29 mouse cellular contexts compared by ENCODE assay signal in genomic region chr2:155784534-155784933, GRCm38 (mm10). TPM values are rescaled to one million over a fixed set of nuclear protein-coding genes. Genes with fewer than 3 reads are reported as not detected.
DNase-seq lines count a peak whose midpoint lies in the region; ATAC-seq and TF ChIP-seq lines count a peak whose summit lies in the region.
"Had no signal": no experiment of that assay in that cellular context is flagged by ENCODE, and none has a peak within 500 bp of the region (broad histone marks: within the 10 kb centered on the region; RNA-seq: fewer than 3 reads in every experiment).

No protein-coding gene starts in this region.

- H3K36me3 ChIP-seq in lung, postnatal 0 days (ENCODE audit: insufficient read depth, low read length) = no peaks in the 10 kb centered on the region
- H3K36me3 ChIP-seq: forebrain, embryonic 12.5 days; hindbrain, embryonic 10.5 days; kidney, embryonic 15.5 days; limb, embryonic 12.5 days; liver, embryonic 12.5 days; midbrain, embryonic 10.5 days; stomach, embryonic 15.5 days had no signal

- no peaks in the 10 kb centered on the region for H3K4me1 ChIP-seq in lung, postnatal 0 days (ENCODE audit: insufficient read depth, low read depth, low read length)
- H3K4me1 ChIP-seq: forebrain, embryonic 12.5 days; hindbrain, embryonic 10.5 days; kidney, embryonic 15.5 days; limb, embryonic 12.5 days; liver, embryonic 12.5 days; midbrain, embryonic 10.5 days; stomach, embryonic 15.5 days had no signal

- no peak for ATAC-seq in lung, postnatal 0 days
- ATAC-seq: hindbrain, postnatal 0 days; intestine, postnatal 0 days; liver, embryonic 12.5 days had no signal

- H3K4me2 ChIP-seq in lung, postnatal 0 days (replicated peaks; ENCODE audit: low read depth, low read length) = no peak overlapping the region
- H3K4me2 ChIP-seq: forebrain, embryonic 12.5 days; kidney, embryonic 15.5 days; limb, embryonic 12.5 days; liver, embryonic 12.5 days; stomach, embryonic 15.5 days had no signal

- H3K27ac ChIP-seq in lung, postnatal 0 days (ENCODE audit: low read length) = no peak overlapping the region
- H3K27ac ChIP-seq: forebrain, embryonic 12.5 days; hindbrain, embryonic 10.5 days; hindbrain, postnatal 0 days; kidney, embryonic 15.5 days; limb, embryonic 12.5 days; liver, embryonic 12.5 days; midbrain, embryonic 10.5 days; stomach, embryonic 15.5 days had no signal

- intact Hi-C loops in left cerebral cortex, postnatal 36 days (cut with DNase I) = no loop called here

- H3K9me3 ChIP-seq in lung, postnatal 0 days (ENCODE audit: low read length) = no peaks in the 10 kb centered on the region
- H3K9me3 ChIP-seq: forebrain, embryonic 12.5 days; hindbrain, embryonic 10.5 days; kidney, embryonic 15.5 days; limb, embryonic 12.5 days; liver, embryonic 12.5 days; midbrain, embryonic 10.5 days; stomach, embryonic 15.5 days had no signal

- H3K9ac ChIP-seq in lung, postnatal 0 days (replicated peaks; ENCODE audit: low read depth) = no peak overlapping the region
- H3K9ac ChIP-seq: forebrain, embryonic 12.5 days; kidney, embryonic 15.5 days; limb, embryonic 12.5 days; liver, embryonic 12.5 days; stomach, embryonic 15.5 days had no signal

- no peaks in the 10 kb centered on the region for H3K27me3 ChIP-seq in lung, postnatal 0 days (replicated peaks; ENCODE audit: insufficient read depth, low read length)
- H3K27me3 ChIP-seq: forebrain, embryonic 12.5 days had no signal

- DNase-seq in left cerebral cortex, adult 18-20 months (ENCODE audit: low spot score in 2 of 2) = peak; percentile 66 to 80
- no peak for DNase-seq in left cerebral cortex, adult 11 months (ENCODE audit: low spot score)
- peak; percentile 87 for DNase-seq in brain, adult 2 months (ENCODE audit: low read depth, low spot score)
- DNase-seq in cerebellum, adult 9-10 months = peak; percentile 74
- peak; percentile 58 to 70 for DNase-seq in left cerebral cortex, postnatal 36 days (ENCODE audit: low spot score in 2 of 2)
- no peak for DNase-seq in thymus, postnatal 10 days (ENCODE audit: low spot score in 2 of 2)
- no peak for DNase-seq in lung, postnatal 0 days (ENCODE audit: low spot score)
- DNase-seq: adrenal gland, adult 2 months; lung, adult 2 months; lung, postnatal 4 days; retina, postnatal 1 day; thymus, adult 2 months had no signal

- WGBS in lung, postnatal 0 days = 56% methylated on average over 6 of the region's 6 CpGs

- TF ChIP-seq CTCF in lung, postnatal 0 days (IDR thresholded peaks at IDR 0.05) = no peak

- no peak for TF ChIP-seq EP300 in lung, postnatal 0 days (IDR thresholded peaks at IDR 0.05)

- H3K4me3 ChIP-seq in lung, postnatal 0 days (ENCODE audit: low read depth, low read length) = no peak overlapping the region
- H3K4me3 ChIP-seq: forebrain, embryonic 12.5 days; hindbrain, embryonic 10.5 days; kidney, embryonic 15.5 days; limb, embryonic 12.5 days; liver, embryonic 12.5 days; midbrain, embryonic 10.5 days; stomach, embryonic 15.5 days had no signal

RNA-seq across cellular contexts. Expression of gene Mmp24, which starts 9.4 kb away (rescaled TPM):
- 10 to 100 TPM; 34.3 to 35.6 TPM for total RNA-seq in left cerebral cortex, adult 18-20 months (2021)
- 10 to 100 TPM; 33.8 to 38.0 TPM for total RNA-seq in left cerebral cortex, postnatal 36 days (2021)
- 0.05 and 0.11 TPM in 2 replicates for polyA plus RNA-seq in lung, postnatal 0 days (2015; fragmentation: Nextera tagmentation; extraction: Ambion mirVana)

RNA-seq across cellular contexts. Expression of gene Procr, which starts 33.6 kb away (rescaled TPM):
- 1 to 10 TPM; 1.6 to 2.0 TPM for total RNA-seq in left cerebral cortex, adult 18-20 months (2021)
- under 1 TPM; 0.82 to 0.86 TPM for total RNA-seq in left cerebral cortex, postnatal 36 days (2021)
- 9.1 and 9.7 TPM in 2 replicates for polyA plus RNA-seq in lung, postnatal 0 days (2015; fragmentation: Nextera tagmentation; extraction: Ambion mirVana)

RNA-seq across cellular contexts. Expression of gene BC029722, which starts 34.7 kb away (rescaled TPM):
- 10 to 100 TPM; 58.7 to 58.9 TPM for total RNA-seq in left cerebral cortex, adult 18-20 months (2021)
- total RNA-seq in left cerebral cortex, postnatal 36 days (2021) = 10 to 100 TPM; 54.9 to 65.9 TPM
- 31.4 and 32.9 TPM in 2 replicates for polyA plus RNA-seq in lung, postnatal 0 days (2015; fragmentation: Nextera tagmentation; extraction: Ambion mirVana)

RNA-seq across cellular contexts. Expression of gene Eif6, which starts 42.2 kb away (rescaled TPM):
- 10 to 100 TPM; 73.3 to 82.5 TPM for total RNA-seq in left cerebral cortex, adult 18-20 months (2021)
- 10 to 100 TPM; 66.1 to 80.5 TPM for total RNA-seq in left cerebral cortex, postnatal 36 days (2021)
- polyA plus RNA-seq in lung, postnatal 0 days (2015; fragmentation: Nextera tagmentation; extraction: Ambion mirVana) = 127 and 141 TPM in 2 replicates

RNA-seq across cellular contexts. Expression of gene Gm17581, which starts 48.9 kb away (rescaled TPM):
- not detected for total RNA-seq in left cerebral cortex, adult 18-20 months (2021)
- total RNA-seq in left cerebral cortex, postnatal 36 days (2021) = not detected
- not detected in 2 replicates for polyA plus RNA-seq in lung, postnatal 0 days (2015; fragmentation: Nextera tagmentation; extraction: Ambion mirVana)
- total RNA-seq: adrenal gland, adult 2 months; gastrocnemius, postnatal 4 days; hindbrain, postnatal 0 days; layer of hippocampus, postnatal 10 days had no signal
- polyA plus RNA-seq: adrenal gland, adult 2 months; C2C12; embryonic facial prominence, embryonic 11.5 days; forebrain, embryonic 12.5 days; heart, postnatal 0 days; hindbrain, embryonic 10.5 days; hindbrain, postnatal 0 days; intestine, postnatal 0 days; kidney, embryonic 15.5 days; large intestine, adult 2 months; limb, embryonic 12.5 days; liver, embryonic 12.5 days; lung, adult 2 months; midbrain, embryonic 10.5 days; neural tube, embryonic 11.5 days; stomach, embryonic 15.5 days; thymus, adult 2 months; urinary bladder, adult 2 months had no signal

Comparison
In these comparisons a context has a peak if more than half of its experiments do, and no peak if none do; other contexts are left out.
1. DNase-seq: peak in left cerebral cortex, adult 18-20 months (2 of 2), brain, adult 2 months (single experiment), cerebellum, adult 9-10 months (single experiment) and left cerebral cortex, postnatal 36 days (2 of 2); none in left cerebral cortex, adult 11 months (single experiment), thymus, postnatal 10 days (0 of 2) and lung, postnatal 0 days (single experiment).